Mouse (Mus musculus) activated CD4-positive, CD25-positive, alpha-beta regulatory T cell, adult 4 months (primary cell): Measurements from ENCODE around the gene Fam124b. TPM values are rescaled to one million over a fixed set of nuclear protein-coding genes. Genes with fewer than 3 reads are reported as not detected.

Source experiments
- ATAC-seq: one replicate; pipeline ENCODE4 v1.8.0; 2017
- polyA plus RNA-seq, 2 experiments: library from polyadenylated mRNA; unstranded; fragments of 100-300 nt; shearing (Covaris generic); gene quantifications; one replicate each; pipeline ENCODE4 v1.2.1; 2017

Gene Fam124b
- polyA plus RNA-seq, 2 experiments from 2014 or later, result 8.3 to 11.5 TPM

DNA sequence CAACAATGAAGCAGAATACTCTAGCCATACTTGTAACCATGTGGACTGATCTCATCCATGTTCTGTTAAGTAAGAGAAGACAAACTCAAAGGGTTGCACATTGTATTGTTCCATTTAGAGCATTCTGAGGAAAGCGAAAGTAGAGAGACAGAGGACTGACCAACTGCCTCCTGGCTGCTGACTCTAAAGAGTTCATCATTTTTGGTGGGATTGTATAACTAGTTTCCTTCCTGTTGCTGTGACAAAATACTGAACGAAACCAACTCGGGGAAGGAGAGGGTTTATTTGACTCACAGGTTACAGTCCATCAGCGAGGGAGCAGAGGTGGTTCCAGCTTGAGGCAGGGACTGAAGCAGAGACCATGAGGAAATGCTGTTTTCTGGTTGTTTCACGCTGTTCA, 50.6 kb downstream of the Fam124b start:
- no peak for ATAC-seq

DNA sequence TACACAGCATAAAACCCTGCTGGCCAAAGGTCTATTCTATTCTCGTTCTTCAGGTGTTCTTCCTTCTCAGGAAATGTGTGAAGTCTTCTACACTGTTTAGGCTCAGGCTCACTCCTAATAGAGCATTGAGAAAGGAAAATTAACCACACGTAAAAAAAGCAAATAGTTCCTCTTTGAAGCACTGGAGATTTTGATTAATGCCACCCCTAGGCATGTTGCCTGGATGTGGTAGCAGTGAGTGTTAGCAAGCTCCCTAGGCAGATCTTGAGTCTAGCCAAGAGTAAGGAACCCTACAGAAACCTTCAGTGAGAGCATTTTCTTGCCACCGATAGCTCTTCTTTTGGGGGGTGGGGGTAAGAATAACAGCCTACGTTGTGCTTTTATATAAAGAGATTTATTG, 51.7 kb downstream of the Fam124b start:
- no peak for ATAC-seq

DNA sequence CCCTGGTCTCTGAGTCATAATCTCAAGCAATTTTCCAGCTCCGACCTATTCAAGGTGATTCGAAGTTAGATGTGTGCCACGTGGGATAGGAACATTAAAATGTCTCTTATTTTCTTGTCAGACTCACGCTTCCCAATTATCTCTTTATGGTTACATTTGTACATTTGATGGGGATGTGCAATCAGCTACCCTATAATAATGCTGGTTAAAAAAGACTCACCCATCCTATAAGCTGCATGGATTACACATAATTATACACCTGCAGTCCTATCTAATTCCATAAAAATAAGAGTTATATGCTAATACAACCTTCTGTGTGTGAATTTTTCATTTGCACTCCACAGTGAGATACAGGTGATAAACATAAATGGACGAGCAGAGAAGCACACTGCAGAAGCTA, 52.9 kb downstream of the Fam124b start:
- ATAC-seq, result no peak

DNA sequence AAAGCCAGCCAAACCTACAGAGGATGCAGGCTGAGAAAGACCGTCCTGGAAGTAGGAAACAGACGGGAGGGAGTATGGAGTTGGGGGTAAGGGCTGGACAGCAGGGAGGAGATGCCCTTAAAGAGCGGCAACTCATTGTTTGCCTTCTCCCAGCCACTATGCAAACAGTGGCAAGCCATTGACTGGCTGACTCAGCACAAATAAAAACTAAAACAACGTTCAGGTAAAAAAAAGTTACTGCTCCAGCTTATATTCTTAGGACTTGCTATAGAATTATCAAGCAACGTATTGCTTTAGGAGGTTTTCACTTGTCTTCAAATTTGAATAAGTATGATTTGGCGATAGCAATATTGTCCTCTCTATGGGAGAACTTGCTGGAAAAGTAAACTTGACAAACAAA, 55.3 kb downstream of the Fam124b start:
- no peak for ATAC-seq

DNA sequence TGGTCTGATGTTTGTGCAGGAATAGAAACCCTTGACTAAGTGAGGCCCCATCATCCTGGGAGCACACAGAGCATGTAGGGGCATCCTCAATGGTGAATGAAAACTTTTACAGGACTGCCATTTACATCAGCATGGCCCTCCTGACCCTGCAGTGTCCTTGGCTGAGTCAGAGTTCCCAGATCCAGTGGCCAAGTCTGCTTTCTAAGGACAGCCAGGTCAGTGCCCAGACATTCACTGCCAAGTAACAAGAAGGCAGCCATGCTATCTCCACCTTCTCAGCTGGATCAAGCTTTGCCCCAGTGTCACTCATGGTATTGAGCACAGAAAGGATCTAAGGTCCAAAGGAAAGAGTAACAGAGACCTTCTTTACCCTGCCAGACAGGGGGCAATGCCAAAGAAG, 58.7 kb downstream of the Fam124b start:
- ATAC-seq, result no peak

DNA sequence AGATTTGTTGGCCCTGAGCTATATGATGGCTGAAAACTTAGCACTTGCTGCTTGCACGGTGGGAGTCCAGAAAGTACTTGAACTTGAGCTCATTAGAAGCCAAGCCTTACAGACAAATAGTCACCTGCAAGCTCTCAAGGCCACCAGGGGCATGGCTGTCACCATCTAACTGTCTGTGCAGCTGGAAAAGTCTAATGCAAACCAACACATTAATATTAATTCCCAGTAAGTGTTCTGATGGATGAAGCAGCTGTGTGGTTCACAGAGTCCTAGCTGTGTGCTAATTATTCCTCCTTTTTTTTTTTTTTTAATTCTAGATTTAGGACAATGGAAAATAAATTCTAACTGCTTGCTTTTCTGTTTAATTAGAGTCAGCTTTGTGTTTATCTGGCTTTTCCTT, 63.4 kb downstream of the Fam124b start:
- ATAC-seq, result no peak

DNA sequence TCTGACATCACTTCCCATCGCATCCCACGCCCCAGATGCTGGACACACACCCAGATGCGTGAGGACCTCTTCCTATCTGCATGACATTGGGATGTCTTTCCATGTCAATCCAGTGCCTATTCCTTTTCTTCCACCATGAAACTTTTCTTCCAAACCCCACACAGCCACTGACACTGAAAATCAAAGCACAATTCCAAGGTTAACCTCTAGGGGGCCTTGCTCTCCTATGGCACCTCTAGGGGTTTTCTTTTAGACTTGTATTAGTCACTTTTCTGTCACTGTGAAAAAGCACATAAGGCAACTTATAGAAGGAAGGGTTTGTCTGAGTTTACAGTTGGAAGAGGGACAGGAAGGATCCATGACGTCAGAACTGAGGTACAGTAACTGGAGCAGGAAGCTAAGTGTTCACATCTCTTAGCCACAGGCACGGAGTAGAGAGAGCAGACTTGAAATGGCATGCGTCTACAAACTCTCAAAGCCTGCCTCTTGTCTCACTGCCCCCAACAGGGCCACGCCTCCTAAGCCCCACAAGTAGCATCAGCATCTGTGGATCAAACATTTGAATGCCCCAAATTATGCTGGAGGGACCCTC, 65.1 kb downstream of the Fam124b start:
- no peak for ATAC-seq

DNA sequence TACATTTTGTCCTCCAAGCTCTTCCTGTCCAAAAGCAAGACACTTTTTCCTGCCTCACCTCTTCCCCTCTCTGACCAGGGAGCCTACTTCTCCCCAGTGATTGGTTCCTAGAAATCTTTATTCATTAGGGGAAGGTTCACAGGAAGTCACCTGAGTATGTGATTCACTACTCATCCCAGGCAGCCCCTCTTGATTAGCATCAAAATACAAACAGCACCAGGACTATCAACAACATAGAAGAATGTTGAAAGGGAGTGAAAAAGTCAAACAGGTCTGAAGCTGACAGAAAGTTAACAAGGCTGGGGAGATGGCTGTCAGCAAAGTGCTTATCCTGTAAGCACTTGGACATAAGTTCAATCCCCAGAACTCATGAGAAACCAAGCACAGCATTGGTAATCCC, 67.6 kb downstream of the Fam124b start:
- ATAC-seq, result no peak

Other genes with a start within 250 kb of the Fam124b start
- 10 to 100 TPM; 33.8 to 49.2 TPM for gene Cul3, start 122.0 kb upstream of the Fam124b start, polyA plus RNA-seq
- not detected for gene Gm45261, start 243.0 kb upstream of the Fam124b start, polyA plus RNA-seq